Mouse (Mus musculus) MN1 (cell line): Measurements from ENCODE around the gene Fdx1l.

Source experiments
- DNase-seq: peaks from one replicate; pipeline ENCODE4 v3.0.0-alpha.2; 2016; ENCODE audit warnings: low spot score

The Fdx1l gene

GRCm38 (mm10) chr9:21028560-21029110 is 44.8 kb downstream of the Fdx1l start:
- no peak for DNase-seq

- no peak for DNase-seq
Measured at GRCm38 (mm10) chr9:21027774-21028290, 45.6 kb downstream of the Fdx1l start.

GRCm38 (mm10) chr9:21026849-21027248 is 46.6 kb downstream of the Fdx1l start:
- DNase-seq: no peak

- DNase-seq: no peak
Measured at GRCm38 (mm10) chr9:21025258-21025810, 48.1 kb downstream of the Fdx1l start.

GRCm38 (mm10) chr9:21022726-21023125 is 50.7 kb downstream of the Fdx1l start:
- no peak for DNase-seq

- no peak for DNase-seq
Measured at GRCm38 (mm10) chr9:21022288-21022687, 51.1 kb downstream of the Fdx1l start.

- DNase-seq: no peak
Measured at GRCm38 (mm10) chr9:21021363-21021762, 52.1 kb downstream of the Fdx1l start.

- no peak for DNase-seq
Measured at GRCm38 (mm10) chr9:21018600-21018999, 54.8 kb downstream of the Fdx1l start.
